Mouse (Mus musculus): ENCODE measurements around the gene Wdr95.

DNA sequence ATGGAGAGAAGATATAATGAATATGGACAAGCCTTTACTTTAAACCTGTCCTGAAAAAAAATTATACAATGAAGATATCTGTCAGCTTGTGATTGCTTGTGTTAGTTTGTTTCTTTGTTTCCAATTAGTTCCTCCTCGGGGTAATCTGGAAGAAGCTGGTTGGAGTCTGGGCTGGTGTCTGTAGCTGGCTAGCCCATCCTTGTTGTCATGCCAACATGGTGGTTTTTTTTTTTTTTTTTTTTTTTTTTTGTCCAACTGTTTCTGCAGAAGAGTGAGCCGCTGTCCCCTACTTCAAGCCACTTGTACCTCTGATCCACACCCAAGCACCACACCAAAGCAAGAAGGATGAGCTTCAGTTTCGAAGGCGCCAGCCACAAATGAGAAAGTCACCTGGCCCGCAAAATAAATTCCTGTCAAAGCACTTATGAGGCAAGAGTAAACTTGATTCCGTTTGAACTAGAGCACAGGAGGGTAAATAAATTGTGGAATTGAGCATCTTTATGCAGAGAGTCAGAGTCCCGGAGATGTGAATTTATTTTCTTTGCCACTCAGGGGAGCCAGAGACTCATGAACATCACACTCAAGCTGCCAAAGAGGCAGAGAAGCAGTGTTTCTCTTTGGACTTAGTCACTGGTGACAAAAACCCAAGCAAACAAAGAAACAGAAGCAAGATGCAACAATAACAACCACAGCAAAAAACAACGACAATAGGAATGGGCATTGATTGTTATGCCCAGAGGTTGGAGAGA lies 119.1 kb downstream of the Wdr95 start:
- TF ChIP-seq USF1 (IDR thresholded peaks at IDR 0.05; ENCODE audit: low read depth, low read length) (no peak), CTCF (IDR thresholded peaks at IDR 0.05 in 2 of 3, conservative IDR thresholded peaks at IDR 0.05 in 1 of 3; ENCODE audit: control insufficient read depth in 1 of 3, insufficient read depth in 1 of 3, low read depth in 2 of 3, low read length in 3 of 3, poor library complexity in 1 of 3, severe bottlenecking in 1 of 3) (no peak; a peak in 1 of 6 replicates), ETS1 (IDR thresholded peaks at IDR 0.05; ENCODE audit: low read depth, low read length) (no peak), MAX (IDR thresholded peaks at IDR 0.05; ENCODE audit: low read length) (no peak), HCFC1 (IDR thresholded peaks at IDR 0.05; ENCODE audit: low read depth, low read length) (no peak), MAFK (IDR thresholded peaks at IDR 0.05; ENCODE audit: borderline replicate concordance, low read depth, low read length) (no peak), POLR2A (IDR thresholded peaks at IDR 0.05; ENCODE audit: control insufficient read depth in 1 of 2, insufficient read depth in 1 of 2, low read depth in 1 of 2, low read length in 2 of 2, poor library complexity in 1 of 2) (no peak)

All from MEL (cell line).